Mouse (Mus musculus) lung, postnatal 10 days (tissue): ENCODE measurements at regions not wholly inside any gene's neighbourhood (a gene's known extent, or its start where the extent isn't known, plus 50 kb on each side); places are given as distances from the start of the nearest gene placed in this dataset.
A peak's percentile ranks its signal among the peaks of the same experiment; 100 is the strongest.
"Not testable (repeated sequence)": the region's sequence is repeated elsewhere in the genome, so short reads cannot be mapped to it uniquely, and the experiment has no call there.

Source experiments
- DNase-seq: peaks from one replicate; pipeline ENCODE4 v3.0.0; 2021

DNA sequence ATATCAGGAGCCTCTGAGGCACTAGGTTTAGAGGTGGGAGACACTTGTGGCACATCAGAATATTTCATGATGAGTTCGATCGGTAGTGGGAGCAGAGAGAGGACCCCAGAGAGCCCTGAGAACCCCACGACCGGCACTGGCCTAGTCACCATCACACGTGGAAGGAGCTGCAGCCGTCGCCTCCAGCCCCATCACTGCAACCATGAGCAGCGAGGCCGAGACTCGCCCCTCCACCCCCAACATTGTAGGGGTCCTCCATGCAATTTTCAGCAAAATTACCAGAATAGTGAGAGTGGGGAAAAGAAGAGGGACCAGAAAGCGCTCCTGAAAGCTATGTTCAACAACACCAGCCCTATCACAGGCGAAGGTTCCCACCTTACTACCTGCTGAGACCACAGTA lies 297.0 kb downstream of the Edem1 start:
- no peak for DNase-seq

GRCm38 (mm10) chr6:109127203-109127602 lies 298.8 kb downstream of the Edem1 start:
- DNase-seq: no peak

GRCm38 (mm10) chr6:109146111-109146510 lies 317.7 kb downstream of the Edem1 start:
- no peak for DNase-seq

DNA sequence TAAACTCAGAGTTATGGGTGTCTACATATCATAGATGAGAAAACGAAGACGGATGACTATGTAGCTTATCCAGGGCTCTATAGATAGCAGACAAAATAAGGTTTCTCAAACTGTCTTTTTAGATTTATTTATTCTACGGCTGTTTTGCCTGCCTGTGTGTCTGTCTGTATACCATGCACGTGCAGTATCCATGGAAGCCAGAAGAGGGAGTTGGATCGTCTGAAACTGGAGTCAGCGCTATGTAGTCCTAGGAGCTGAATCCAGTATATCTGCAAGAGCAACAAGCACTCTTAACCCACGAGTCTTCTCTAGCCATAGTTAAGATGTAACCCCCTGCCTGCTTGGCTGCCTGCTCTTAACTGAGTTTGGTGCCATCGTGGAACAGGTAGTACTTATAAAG lies 320.6 kb downstream of the Edem1 start:
- no peak for DNase-seq

DNA sequence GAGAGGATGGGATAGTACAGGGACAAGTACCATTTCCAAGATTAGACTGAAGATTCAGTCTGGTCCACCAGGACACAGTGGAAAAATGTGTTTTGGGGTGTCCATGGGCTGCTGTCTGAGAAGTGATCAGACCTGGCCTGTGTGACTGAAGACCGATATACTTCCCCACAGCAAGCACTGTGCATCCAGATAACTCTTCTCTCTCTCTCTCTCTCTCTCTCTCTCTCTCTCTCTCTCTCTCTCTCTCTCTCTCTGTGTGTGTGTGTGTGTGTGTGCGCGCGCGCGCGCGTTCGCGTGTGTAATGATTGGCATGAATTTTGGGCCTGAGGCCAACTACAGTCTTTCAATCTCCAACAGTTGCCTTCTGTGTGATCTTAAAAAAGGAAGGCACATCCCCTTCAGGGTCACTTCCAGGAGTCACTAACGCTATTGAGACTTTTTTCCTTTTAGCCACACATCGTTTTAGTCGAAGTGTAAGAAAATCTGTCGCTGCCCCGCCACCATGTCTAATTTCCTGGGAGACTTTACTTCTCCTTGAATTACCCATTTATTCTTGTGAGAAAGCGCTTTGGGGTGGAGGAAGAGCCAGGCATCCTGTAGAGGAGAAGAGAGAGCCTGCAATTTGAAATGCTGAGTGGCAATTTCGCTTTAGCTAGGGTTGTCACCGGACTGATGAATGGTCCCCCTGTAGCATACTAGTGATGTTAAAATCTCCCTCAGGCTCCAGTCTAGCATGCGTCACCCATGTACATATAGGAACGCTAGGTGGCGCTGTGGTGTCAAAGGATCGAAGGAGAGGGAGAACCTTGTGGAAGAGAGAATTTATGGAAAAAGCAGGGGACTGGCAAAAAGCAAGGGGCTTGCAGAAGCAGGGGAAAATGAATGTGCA lies 321.8 kb downstream of the Edem1 start:
- DNase-seq: peak; percentile 74

GRCm38 (mm10) chr6:109150912-109151256 lies 322.4 kb downstream of the Edem1 start:
- no peak for DNase-seq

- DNase-seq: peak; percentile 9
These were observed 325.2 kb downstream of the Edem1 start for GRCm38 (mm10) chr6:109153624-109154023.

DNA sequence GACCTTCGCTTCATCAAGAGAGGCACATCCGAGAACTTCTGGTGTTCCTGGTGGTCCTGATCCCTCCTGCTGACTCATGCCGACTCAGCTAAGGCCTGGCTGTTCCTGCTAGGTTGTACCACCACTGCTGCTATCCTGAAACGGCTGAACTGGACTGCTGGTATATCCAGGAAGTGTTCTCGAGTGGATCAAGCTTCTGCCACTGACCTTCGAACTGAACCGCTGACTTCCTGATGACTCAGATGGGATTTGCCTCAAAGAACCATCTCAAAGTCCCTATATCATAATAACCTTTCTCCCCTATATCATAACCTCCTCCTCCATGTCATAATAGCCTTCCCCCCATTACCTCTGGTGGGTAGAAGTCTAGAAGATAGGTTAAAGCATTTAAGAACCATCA lies 331.1 kb downstream of the Edem1 start:
- no peak for DNase-seq

DNA sequence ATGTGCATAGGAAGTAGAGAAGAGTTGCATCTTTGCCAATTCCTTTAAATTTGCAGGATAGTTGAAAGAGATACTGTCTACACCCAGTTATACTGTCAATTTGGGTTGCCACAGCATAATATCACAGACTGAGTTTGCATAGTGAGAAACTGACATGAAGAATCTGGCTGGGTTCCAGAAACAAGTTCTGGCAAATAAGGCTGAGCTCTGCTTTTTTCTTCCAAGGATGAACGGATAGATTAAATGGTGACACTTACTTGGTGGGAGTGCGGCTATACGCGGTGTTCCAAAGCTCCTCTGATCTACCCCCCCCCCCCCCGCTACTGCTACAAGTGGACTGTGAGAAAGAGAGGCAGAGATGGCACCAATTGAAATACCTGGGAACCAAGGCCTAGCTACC lies 339.0 kb downstream of the Edem1 start:
- DNase-seq: no peak

GRCm38 (mm10) chr6:109172104-109172850 lies 343.8 kb downstream of the Edem1 start:
- DNase-seq: no peak

DNA sequence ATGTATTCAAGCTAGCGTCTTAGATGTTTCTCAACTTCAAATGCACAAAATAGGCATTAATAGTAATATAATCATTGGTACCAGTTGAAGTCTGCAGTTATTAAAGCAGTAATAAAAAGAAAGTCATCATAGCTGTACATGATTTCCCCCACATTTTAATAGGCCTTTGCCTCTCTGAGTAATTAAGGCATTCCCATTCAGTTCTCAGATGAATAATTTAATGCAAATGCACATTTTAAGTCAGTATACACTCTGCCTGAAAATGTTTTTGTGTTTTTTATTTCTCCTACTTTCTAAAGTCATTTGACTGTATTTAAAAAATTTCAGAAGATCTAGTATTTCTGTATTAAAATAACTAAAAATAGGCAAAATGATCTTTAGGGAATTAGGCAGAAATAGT lies 344.6 kb downstream of the Edem1 start:
- no peak for DNase-seq

DNA sequence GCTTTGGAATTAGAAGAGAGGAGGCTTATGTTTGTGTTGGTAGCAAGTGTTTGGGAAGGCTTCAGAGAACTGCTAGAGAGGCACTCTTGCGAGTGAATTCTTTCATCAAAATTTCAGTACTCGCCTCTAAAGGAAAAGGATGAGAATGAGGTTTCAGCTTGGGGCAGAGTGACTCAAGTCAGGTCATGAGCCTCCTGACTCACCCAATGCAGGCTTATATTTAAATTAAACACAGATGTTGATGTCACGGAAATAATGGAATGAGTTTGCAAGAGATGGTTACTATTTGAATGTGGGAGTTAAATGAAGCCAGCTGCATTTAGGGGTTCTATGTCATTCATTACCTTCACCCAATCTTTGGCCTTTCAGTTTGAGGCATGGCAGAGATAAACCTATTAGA lies 348.4 kb downstream of the Edem1 start:
- DNase-seq: no peak

- no peak for DNase-seq
These were observed 354.4 kb downstream of the Edem1 start for GRCm38 (mm10) chr6:109182878-109183277.

DNA sequence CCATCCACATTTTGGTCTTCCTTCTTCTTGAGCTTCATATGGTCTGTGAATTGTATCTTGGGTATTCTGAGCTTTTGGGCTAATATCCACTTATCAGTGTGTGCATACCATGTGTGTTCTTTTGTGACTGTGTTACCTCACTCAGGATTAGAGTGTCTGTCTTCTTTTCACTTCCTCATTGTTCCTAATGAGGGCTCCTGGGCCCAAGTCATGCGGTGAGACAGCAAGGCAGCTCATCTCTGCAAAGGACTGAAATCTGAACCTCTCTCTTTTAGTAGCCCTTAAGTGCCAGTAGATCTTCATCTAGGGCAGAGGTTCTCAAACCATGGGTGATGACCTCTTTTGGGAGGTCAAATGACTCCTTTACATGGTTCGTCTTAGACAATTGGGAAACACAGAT lies 364.6 kb downstream of the Edem1 start:
- DNase-seq: not testable (repeated sequence)

GRCm38 (mm10) chr6:109193603-109194002 lies 365.2 kb downstream of the Edem1 start:
- DNase-seq: no peak

- DNase-seq: no peak
These were observed 381.3 kb downstream of the Edem1 start for GRCm38 (mm10) chr6:109209699-109210098.

GRCm38 (mm10) chr6:109230391-109230790 lies 401.9 kb downstream of the Edem1 start:
- no peak for DNase-seq

GRCm38 (mm10) chr6:109233426-109233825 lies 405.0 kb downstream of the Edem1 start:
- DNase-seq: no peak

DNA sequence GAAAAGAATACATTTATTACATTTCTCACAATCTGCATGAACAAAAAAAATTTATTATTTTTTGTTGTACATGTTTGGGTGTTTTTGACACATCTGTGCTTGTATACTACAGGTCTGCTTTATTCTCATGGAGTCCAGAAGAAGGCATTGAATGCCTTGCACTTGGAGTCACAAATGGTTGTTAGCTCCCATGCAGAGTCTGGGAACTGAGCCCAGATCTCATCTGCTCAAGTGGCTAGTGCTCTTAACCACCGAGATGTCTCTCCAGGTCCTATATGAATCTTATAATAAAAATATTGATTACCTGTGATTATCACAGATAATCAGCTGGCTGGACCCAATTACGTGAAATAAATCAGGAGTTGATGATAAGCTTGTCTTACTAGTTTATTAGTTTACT lies 417.2 kb downstream of the Edem1 start:
- DNase-seq: no peak

- DNase-seq: not testable (repeated sequence)
These were observed 418.1 kb downstream of the Edem1 start for GRCm38 (mm10) chr6:109246510-109246909.
